Mouse (Mus musculus): ENCODE data around the gene Ctxn2. TPM values are rescaled to one million over a fixed set of nuclear protein-coding genes. Genes with fewer than 3 reads are reported as not detected.
A peak's percentile ranks its signal among the peaks of the same experiment; 100 is the strongest.

Gene Ctxn2
- polyA plus RNA-seq, 1 experiment from 2014 or later, result 0.24 TPM

DNA sequence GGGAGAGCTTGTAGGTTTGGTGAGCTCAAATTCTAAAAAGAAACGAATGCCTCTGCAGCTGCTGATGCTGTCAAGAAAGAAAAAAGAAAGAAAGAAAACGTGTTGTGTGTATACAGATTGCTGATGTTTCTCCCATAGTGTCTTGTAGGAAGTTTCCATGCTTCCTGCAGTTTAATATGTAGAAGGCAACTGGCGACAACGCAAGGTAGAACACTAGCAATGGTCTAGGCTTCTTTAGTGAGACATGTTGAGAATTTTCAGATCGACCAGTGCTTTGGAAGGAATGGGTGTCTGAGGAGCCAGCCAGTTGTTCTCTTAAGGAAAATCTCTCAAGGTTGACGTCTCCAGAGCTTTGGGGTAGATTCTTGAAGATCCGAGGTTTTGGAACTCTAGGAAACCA lies 354 bp downstream of the Ctxn2 start:
- no peaks in the 10 kb centered on the region for H3K9me3 ChIP-seq
- ATAC-seq (ENCODE audit: low FRiP score), result no peak
- 0 out of 2 replicates have a peak overlapping the region, but pooled peaks have one; percentile 13 for H3K9ac ChIP-seq
- no peaks in the 10 kb centered on the region for H3K36me3 ChIP-seq (replicated peaks)
- peak overlapping the region; percentile 72 for H3K4me2 ChIP-seq
- WGBS, result 33% methylated on average over 7 of the region's 7 CpGs
- H3K4me1 ChIP-seq, result peaks cover 15% of the 10 kb centered on the region
- H3K27me3 ChIP-seq, result peaks cover 3% of the 10 kb centered on the region; the same call in 1 of the 2 replicates
- peak overlapping the region; percentile 42 for H3K4me3 ChIP-seq (replicated peaks)
- no peak overlapping the region for H3K27ac ChIP-seq

DNA sequence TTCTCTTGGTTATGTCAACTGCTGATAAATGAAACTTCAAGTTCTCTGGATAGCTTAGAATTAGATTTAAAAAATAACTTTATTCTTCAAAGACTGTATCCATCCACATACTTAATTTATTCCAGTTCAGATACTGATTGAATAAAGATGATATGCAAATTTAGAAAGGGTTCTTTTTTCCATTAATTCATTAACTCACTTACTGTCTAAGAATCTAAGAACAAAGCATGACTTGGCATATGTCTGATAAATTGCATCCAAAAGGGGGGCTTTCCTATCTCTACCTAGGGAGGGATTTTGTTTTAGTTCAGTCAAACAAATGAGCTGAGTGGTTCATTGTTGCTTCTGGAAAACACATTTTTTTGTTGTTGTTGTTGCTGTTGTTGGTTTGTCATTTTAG lies 5.8 kb downstream of the Ctxn2 start:
- Histone ChIP-seq H3K4me1 (no peaks in the 10 kb centered on the region), H3K4me2 (no peak overlapping the region), H3K9ac (no peak overlapping the region), H3K27me3 (no peaks in the 10 kb centered on the region), H3K9me3 (no peaks in the 10 kb centered on the region), H3K36me3 (replicated peaks) (no peaks in the 10 kb centered on the region), H3K27ac (no peak overlapping the region), H3K4me3 (replicated peaks) (no peak overlapping the region)
- ATAC-seq (ENCODE audit: low FRiP score), result no peak

DNA sequence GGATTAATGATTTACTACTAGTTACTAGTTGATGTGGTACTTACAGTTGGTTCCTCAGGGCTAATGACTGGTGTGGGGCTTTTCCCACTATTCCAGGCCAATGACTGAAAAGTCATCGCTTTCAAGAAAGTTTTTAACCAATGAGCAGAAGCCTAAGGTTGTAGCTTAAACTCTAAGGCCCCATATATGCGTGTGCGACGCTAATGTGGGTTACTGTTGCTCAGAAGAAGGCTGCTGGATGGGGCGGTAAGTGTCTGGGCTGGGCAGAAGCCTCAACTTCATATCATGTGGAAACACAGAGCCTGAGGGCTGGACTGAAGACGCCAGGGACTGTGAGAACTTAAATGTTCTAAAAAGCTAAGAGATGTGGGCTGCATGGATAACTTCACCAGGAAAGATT lies 15.9 kb downstream of the Ctxn2 start, which contains the start of gene Slc12a1:
TSS of gene Slc12a1 (plus strand) at position 118 of the 400 bp plus-strand sequence.
- Histone ChIP-seq H3K27ac (no peak within 1 kb of the TSS), H3K36me3 (replicated peaks) (no peaks in the 10 kb centered on the region), H3K9ac (no peak within 1 kb of the TSS), H3K27me3 (no peaks in the 10 kb centered on the region), H3K9me3 (no peaks in the 10 kb centered on the region), H3K4me1 (no peaks in the 10 kb centered on the region), H3K4me2 (no peak within 1 kb of the TSS), H3K4me3 (replicated peaks) (no peak within 1 kb of the TSS)
- WGBS, result 89% methylated on average over 6 of the region's 6 CpGs
- ATAC-seq (ENCODE audit: low FRiP score), result no peak

DNA sequence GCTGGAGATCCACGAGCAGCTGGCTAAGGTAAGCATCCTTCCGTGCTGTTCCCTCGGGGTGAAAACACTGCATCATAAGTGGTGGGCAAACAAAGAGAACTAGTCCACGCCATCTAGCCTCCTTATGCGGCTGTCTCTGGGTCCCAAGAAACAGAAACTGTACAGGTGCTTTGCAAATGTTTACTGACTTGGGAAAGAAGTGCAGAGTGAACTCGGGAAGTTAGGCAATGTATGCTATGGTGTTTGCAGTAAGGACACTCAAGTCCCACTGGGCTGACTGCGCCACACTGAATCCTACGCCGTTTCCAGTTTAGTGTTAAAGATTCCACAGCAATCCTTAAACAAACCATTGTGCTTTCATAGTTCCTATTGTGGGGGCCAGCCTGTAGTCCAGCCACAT lies 17.8 kb downstream of the Ctxn2 start:
- H3K9ac ChIP-seq, result no peak overlapping the region
- H3K9me3 ChIP-seq, result no peaks in the 10 kb centered on the region
- H3K36me3 ChIP-seq (replicated peaks), result no peaks in the 10 kb centered on the region
- no peaks in the 10 kb centered on the region for H3K27me3 ChIP-seq
- no peak overlapping the region for H3K4me2 ChIP-seq
- no peak overlapping the region for H3K4me3 ChIP-seq (replicated peaks)
- ATAC-seq (ENCODE audit: low FRiP score), result no peak
- H3K27ac ChIP-seq, result no peak overlapping the region
- no peaks in the 10 kb centered on the region for H3K4me1 ChIP-seq
- WGBS, result 86% methylated on average over 9 of the region's 9 CpGs

DNA sequence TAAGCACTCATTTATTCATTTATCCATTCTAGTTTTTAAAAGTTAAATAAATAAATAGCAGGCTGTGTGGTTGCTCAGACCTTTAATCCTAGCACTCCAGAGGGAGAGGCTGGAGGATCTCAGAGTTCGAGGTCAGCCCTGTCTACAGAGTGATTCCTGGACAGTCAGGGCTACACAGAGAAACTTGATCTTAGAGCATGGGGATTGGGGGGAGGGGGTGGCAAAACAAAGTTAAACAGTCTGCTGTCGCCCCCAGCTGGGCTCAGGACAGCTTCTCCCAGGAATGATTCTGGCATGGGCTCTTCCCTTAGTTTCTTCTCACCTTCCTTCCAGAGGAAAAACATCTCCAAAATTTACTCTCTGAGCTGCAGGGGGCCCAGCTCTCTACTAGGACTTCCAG lies 19.0 kb downstream of the Ctxn2 start:
- Histone ChIP-seq H3K4me1 (no peaks in the 10 kb centered on the region), H3K4me3 (replicated peaks) (no peak overlapping the region), H3K27ac (no peak overlapping the region), H3K36me3 (replicated peaks) (no peaks in the 10 kb centered on the region), H3K9ac (no peak overlapping the region), H3K9me3 (no peaks in the 10 kb centered on the region), H3K4me2 (no peak overlapping the region), H3K27me3 (no peaks in the 10 kb centered on the region)
- WGBS, result 36% methylated on average over 2 of the region's 2 CpGs
- ATAC-seq (ENCODE audit: low FRiP score), result no peak

DNA sequence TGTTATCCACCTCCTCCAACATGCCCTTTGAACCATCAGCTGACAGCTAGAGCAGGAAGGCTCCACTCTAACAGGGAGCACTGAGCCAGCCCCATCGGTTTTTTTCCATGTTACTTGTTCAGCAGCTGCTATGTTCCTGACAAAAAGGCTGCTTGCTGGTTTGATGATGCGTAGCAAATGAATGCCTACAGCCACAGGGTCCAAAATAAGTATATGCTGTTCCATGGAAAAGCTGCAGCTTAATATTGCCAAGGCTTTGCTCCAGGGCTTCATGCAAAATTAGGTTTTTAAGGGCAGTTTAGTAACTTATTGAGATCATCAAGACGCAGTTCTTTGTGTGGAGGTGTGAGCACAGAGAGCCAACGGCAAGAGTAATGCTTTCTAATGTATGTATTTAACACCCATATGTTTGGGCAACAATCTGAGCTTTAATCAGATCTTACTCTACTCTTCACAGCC lies 25.5 kb downstream of the Ctxn2 start:
- no peak overlapping the region for H3K9ac ChIP-seq
- H3K27me3 ChIP-seq, result no peaks in the 10 kb centered on the region
- ATAC-seq (ENCODE audit: low FRiP score), result no peak
- H3K36me3 ChIP-seq (replicated peaks), result no peaks in the 10 kb centered on the region
- H3K4me3 ChIP-seq (replicated peaks), result no peak overlapping the region
- H3K4me1 ChIP-seq, result no peaks in the 10 kb centered on the region
- H3K27ac ChIP-seq, result no peak overlapping the region
- no peak overlapping the region for H3K4me2 ChIP-seq
- WGBS, result 67% methylated on average over 4 of the region's 4 CpGs
- no peaks in the 10 kb centered on the region for H3K9me3 ChIP-seq

DNA sequence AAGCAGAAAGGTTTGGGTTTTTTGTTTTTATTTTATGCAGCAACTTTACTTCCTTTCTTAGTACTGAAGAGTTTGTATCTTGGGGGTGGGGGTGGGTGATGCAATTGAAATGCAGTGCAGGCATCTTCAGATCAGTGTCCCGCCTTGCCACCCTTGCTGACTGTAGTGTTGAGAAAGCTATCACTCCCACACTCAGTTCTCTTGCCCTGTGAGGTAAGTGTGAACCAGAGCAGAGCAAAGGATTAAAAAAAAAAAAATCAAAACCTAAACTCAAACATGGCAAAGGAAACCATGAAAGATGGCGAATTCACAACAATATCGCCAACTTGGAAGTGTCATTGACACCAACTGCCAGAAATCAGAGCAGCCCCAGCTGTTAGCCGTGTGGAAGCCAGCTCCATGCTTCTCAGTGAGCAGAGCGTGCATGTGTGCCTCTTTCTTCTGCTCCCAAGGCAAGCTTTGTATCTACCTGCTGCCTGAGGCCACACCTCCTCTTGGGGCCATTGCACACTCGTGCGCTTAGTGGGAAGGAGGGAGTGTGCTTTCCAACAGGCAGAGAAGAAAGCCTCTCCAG lies 41.8 kb downstream of the Ctxn2 start:
- Histone ChIP-seq H3K4me1 (no peaks in the 10 kb centered on the region), H3K27me3 (no peaks in the 10 kb centered on the region), H3K9ac (no peak overlapping the region), H3K4me3 (replicated peaks) (no peak overlapping the region), H3K4me2 (no peak overlapping the region), H3K27ac (no peak overlapping the region), H3K36me3 (replicated peaks) (no peaks in the 10 kb centered on the region), H3K9me3 (no peaks in the 10 kb centered on the region)
- 85% methylated on average over 7 of the region's 7 CpGs for WGBS
- no peak for ATAC-seq (ENCODE audit: low FRiP score)

DNA sequence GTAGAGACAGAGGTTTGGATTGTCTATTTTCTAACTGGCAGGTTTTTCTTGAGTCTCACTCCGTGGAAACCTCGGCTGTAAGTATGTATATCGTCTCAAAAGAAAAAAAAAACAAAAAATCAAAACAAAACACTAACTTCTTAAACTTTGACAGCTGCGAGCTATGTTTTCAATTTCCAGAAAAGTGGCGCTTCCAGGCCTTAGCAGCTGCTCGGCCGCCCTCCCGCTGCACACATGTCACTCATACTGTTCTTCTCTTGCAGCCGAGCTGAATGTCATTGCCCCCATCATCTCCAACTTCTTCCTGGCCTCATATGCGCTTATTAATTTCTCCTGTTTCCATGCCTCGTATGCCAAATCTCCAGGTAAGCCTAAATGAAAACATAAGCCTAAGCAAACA lies 51.4 kb downstream of the Ctxn2 start:
- H3K27me3 ChIP-seq, result no peaks in the 10 kb centered on the region
- H3K36me3 ChIP-seq (replicated peaks), result no peaks in the 10 kb centered on the region
- H3K4me3 ChIP-seq (replicated peaks), result no peak overlapping the region
- H3K4me2 ChIP-seq, result no peak overlapping the region
- H3K4me1 ChIP-seq, result no peaks in the 10 kb centered on the region
- H3K27ac ChIP-seq, result no peak overlapping the region
- no peaks in the 10 kb centered on the region for H3K9me3 ChIP-seq
- H3K9ac ChIP-seq, result no peak overlapping the region
- ATAC-seq (ENCODE audit: low FRiP score), result no peak
- 78% methylated on average over 11 of the region's 11 CpGs for WGBS

DNA sequence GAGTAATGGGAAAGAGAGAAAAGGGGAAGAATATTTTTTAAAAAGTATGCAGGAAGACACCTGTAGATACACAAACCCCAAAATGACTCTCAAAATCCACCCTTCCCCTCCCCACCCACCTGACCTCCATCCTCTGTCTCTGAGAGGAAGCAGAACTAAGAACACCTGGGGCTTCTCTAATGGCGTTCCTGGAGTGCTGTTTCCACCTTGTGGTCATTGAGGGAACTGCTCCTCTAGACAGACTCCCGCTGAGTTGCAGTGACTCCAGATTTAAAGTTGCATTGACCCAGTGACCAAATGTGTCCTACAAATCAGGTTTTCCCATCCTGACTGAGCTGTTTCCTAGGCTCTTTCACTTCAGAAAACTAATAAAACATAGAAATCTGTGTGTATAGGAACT lies 52.7 kb downstream of the Ctxn2 start:
- peak; percentile 68; the same call in 1 of the 2 replicates for ATAC-seq (ENCODE audit: low FRiP score)
- H3K4me2 ChIP-seq, result no peak overlapping the region
- H3K9me3 ChIP-seq, result no peaks in the 10 kb centered on the region
- no peaks in the 10 kb centered on the region for H3K27me3 ChIP-seq
- no peaks in the 10 kb centered on the region for H3K36me3 ChIP-seq (replicated peaks)
- H3K27ac ChIP-seq, result no peak overlapping the region
- 3% methylated on average over 2 of the region's 2 CpGs for WGBS
- no peaks in the 10 kb centered on the region for H3K4me1 ChIP-seq
- no peak overlapping the region for H3K9ac ChIP-seq
- H3K4me3 ChIP-seq (replicated peaks), result no peak overlapping the region

DNA sequence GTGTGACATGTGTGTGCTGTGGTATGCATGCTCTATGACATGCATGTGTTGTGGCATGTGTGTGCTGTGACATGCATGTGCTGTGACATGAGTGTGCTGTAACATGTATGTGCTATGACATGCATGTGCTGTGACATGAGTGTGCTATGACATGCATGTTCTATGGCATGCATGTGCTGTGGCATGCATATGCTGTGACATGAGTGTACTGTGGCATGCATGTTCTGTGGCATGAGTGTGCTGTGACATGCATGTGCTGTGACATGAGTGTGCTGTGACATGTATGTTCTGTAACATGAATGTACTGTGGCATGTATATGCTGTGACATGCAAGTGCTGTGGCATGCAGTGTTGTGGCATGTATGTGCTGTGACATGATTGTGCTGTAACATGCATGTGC lies 56.4 kb downstream of the Ctxn2 start:
- Histone ChIP-seq H3K4me3 (replicated peaks) (no peak overlapping the region), H3K4me2 (no peak overlapping the region), H3K9ac (no peak overlapping the region), H3K9me3 (no peaks in the 10 kb centered on the region), H3K27ac (no peak overlapping the region), H3K27me3 (no peaks in the 10 kb centered on the region), H3K4me1 (no peaks in the 10 kb centered on the region; the same call in 1 of the 2 replicates), H3K36me3 (replicated peaks) (no peaks in the 10 kb centered on the region)
- no peak for ATAC-seq (ENCODE audit: low FRiP score)

DNA sequence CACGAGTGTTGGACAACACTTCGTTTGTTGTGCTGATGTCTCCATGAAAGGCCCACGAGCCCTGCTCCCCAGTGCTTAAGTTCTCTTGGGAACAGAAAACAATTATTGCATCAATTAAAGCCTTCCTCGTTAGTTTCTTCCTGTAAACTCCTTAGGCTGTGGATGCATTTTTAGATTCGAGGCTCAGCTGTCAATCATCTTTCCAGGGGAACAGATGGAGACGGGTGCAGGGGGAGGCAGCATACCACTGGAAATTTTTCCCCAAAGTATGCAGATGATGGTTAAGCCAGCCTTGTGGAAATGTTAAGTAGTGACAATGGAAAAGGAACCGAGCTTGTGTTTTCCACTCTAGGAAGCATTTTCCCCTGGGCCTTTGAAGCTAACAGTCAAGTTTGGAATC lies 60.3 kb downstream of the Ctxn2 start:
- no peak for ATAC-seq (ENCODE audit: low FRiP score)
- no peaks in the 10 kb centered on the region; the same call in 1 of the 2 replicates for H3K4me1 ChIP-seq
- WGBS, result 40% methylated on average over 7 of the region's 7 CpGs

More for the DNA sequence above, 60.3 kb downstream of the Ctxn2 start:
- Histone ChIP-seq H3K9ac (no peak overlapping the region), H3K27ac (no peak overlapping the region), H3K4me3 (replicated peaks) (no peak overlapping the region), H3K36me3 (replicated peaks) (no peaks in the 10 kb centered on the region), H3K4me2 (no peak overlapping the region), H3K9me3 (no peaks in the 10 kb centered on the region), H3K27me3 (no peaks in the 10 kb centered on the region)

Measured in forebrain, embryonic 12.5 days (tissue).